27 mouse cellular contexts compared by ENCODE assay signal in genomic region chr2:19099384-19099783, GRCm38 (mm10).
"Had no signal": no experiment of that assay in that cellular context is flagged by ENCODE, and none has a peak within 500 bp of the region (broad histone marks: within the 10 kb centered on the region; RNA-seq: fewer than 3 reads in every experiment).

No protein-coding gene starts in this region.

- H3K4me3 ChIP-seq: gastrocnemius, adult 2 months; heart, embryonic 10.5 days; heart, embryonic 12.5 days; hindbrain, embryonic 10.5 days; hindbrain, embryonic 12.5 days; intestine, embryonic 15.5 days; kidney, embryonic 15.5 days; limb, embryonic 13.5 days; limb, embryonic 15.5 days; liver, embryonic 15.5 days had no signal

- H3K4me2 ChIP-seq: heart, embryonic 12.5 days; hindbrain, embryonic 12.5 days; hindbrain, embryonic 14.5 days; intestine, embryonic 15.5 days; kidney, embryonic 15.5 days; limb, embryonic 13.5 days; limb, embryonic 15.5 days; liver, embryonic 15.5 days had no signal

- H3K9ac ChIP-seq: heart, embryonic 12.5 days; hindbrain, embryonic 12.5 days; hindbrain, embryonic 14.5 days; intestine, embryonic 15.5 days; kidney, embryonic 15.5 days; limb, embryonic 13.5 days; limb, embryonic 15.5 days; liver, embryonic 15.5 days had no signal

- H3K27me3 ChIP-seq: heart, embryonic 12.5 days; hindbrain, embryonic 12.5 days; intestine, embryonic 15.5 days; kidney, embryonic 15.5 days; limb, embryonic 13.5 days; limb, embryonic 15.5 days; liver, embryonic 15.5 days had no signal

- H3K9me3 ChIP-seq: heart, embryonic 10.5 days; heart, embryonic 12.5 days; hindbrain, embryonic 10.5 days; hindbrain, embryonic 12.5 days; intestine, embryonic 15.5 days; kidney, embryonic 15.5 days; limb, embryonic 13.5 days; limb, embryonic 15.5 days; liver, embryonic 15.5 days had no signal

- DNase-seq: gastrocnemius, adult 2 months; gastrocnemius, postnatal 10 days; gastrocnemius, postnatal 25 days; heart, adult 18-20 months; heart, postnatal 10 days; heart, postnatal 4 days; kidney, adult 11 months; kidney, adult 2 months; kidney, adult 9 months; kidney, postnatal 14 days; kidney, postnatal 36 days; layer of hippocampus, adult 9-11 months; layer of hippocampus, postnatal 36 days; left cerebral cortex, postnatal 4 days had no signal

- ATAC-seq: hindbrain, embryonic 16.5 days; inflammation-experienced regulatory T-cells, adult 6 months; intestine, embryonic 15.5 days had no signal

- H3K36me3 ChIP-seq: heart, embryonic 10.5 days; heart, embryonic 12.5 days; hindbrain, embryonic 10.5 days; hindbrain, embryonic 12.5 days; intestine, embryonic 15.5 days; kidney, embryonic 15.5 days; limb, embryonic 13.5 days; limb, embryonic 15.5 days; liver, embryonic 15.5 days had no signal

- H3K27ac ChIP-seq: gastrocnemius, adult 2 months; heart, embryonic 10.5 days; hindbrain, embryonic 10.5 days; hindbrain, embryonic 12.5 days; hindbrain, embryonic 14.5 days; intestine, embryonic 15.5 days; kidney, embryonic 15.5 days; kidney, postnatal 0 days; limb, embryonic 13.5 days; limb, embryonic 15.5 days; liver, embryonic 15.5 days had no signal

- H3K4me1 ChIP-seq: heart, embryonic 10.5 days; heart, embryonic 12.5 days; hindbrain, embryonic 10.5 days; hindbrain, embryonic 12.5 days; kidney, embryonic 15.5 days; limb, embryonic 13.5 days; limb, embryonic 15.5 days; liver, embryonic 15.5 days had no signal
